Mouse (Mus musculus) kidney, adult 2 months (tissue): ENCODE measurements at regions not wholly inside any gene's neighbourhood (a gene's known extent, or its start where the extent isn't known, plus 50 kb on each side); places are given as distances from the start of the nearest gene placed in this dataset.

ENCODE experiments used
- CTCF ChIP-seq: fragments of 200-500 bp; conservative IDR thresholded peaks from 2 replicates; pipeline ENCODE4 v1.5.1; 2011; ENCODE audit warnings: low read depth, mild to moderate bottlenecking, control low read depth, low read length, moderate library complexity, mixed read lengths; ENCODE audit not compliant: insufficient read depth, insufficient read length
- POLR2A ChIP-seq: fragments of 200-500 bp; IDR thresholded peaks from one replicate; pipeline ENCODE4 v1.6.1; 2011; ENCODE audit warnings: low read depth, low read length, control low read depth

DNA sequence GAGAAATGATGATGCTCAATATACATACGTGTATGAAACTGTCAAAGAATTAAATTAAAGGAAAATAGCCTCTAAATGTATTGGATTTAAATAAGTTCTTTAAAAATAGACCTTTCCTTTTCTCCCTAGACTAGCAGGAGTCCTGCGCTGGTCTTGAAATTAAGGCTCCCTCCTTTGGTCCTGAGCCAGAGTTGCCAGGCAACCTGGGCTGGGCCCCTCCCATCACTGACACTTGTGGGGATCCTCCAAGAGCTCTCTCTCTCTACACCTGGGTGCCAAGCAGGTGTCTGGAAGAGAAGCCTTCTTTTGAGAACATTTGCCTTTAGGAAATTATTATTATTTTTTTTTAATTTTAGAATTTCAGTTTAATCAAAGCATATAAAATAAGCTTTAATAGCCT lies 521.9 kb upstream of the BB014433 start:
- no peak for TF ChIP-seq CTCF
- no peak for TF ChIP-seq POLR2A
